Mouse (Mus musculus) neutrophil, adult 83 days (primary cell): ENCODE data around the gene Spi1. TPM values are rescaled to one million over a fixed set of nuclear protein-coding genes. Genes with fewer than 3 reads are reported as not detected.

ENCODE experiments used
- total RNA-seq, 2 experiments: library from RNA; stranded (reverse); gene quantifications; one replicate each; pipeline ENCODE4 v1.2.4; 2023

The Spi1 gene
- total RNA-seq = 100 to 1,000 TPM; 437 to 465 TPM

GRCm38 (mm10) chr2:91081775-91082695 lies at the start of gene Spi1:
Gene Spi1 (plus strand): TSS chr2:91082390.

GRCm38 (mm10) chr2:91035385-91035784 lies 46.8 kb upstream of the Spi1 start, which contains the start of gene Rapsn:
Gene Rapsn (plus strand): TSS chr2:91035620.

GRCm38 (mm10) chr2:91053934-91054382 lies 28.2 kb upstream of the Spi1 start, which contains the start of gene Psmc3:
Gene Psmc3 (plus strand): TSS chr2:91054009.

GRCm38 (mm10) chr2:91070076-91070800 lies 12.0 kb upstream of the Spi1 start, which contains the start of gene Slc39a13:
Gene Slc39a13 (minus strand): TSS chr2:91070417.

DNA sequence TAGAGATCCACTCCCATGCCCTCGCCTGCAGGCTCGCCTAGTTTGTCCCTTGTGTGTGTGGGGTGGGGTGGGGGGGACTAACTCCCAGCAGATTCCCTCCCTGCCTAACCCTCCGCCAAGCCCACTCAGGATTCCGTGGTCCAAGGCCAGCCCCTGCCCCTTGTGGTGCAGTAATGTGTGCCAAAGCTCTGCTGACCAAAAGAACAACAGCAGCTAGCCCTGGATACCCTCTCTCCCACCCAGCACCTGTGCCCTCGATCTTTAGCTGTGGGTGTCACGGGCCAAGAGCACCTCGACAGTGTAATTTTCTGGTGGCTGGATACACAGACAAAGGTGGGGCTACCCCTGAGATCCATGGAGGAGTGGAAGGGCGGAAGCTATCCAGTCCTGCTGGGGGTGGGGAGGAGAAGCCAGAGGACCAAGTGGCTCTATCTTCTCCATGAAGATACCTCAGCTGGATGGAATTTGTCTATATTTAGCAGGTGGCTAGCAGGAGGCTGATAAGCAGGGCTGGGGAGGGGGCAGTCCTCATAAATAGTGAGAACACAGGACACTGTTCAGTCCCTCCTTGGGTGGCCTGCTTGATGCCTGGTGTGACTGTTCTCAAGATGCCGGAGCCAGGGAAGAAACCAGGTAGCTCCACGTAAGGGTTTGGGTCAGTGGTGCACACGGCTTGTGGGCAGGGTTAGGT lies 35.5 kb downstream of the Spi1 start, which contains the start of gene Mybpc3:
TSS of gene Mybpc3 (plus strand) at position 560 of the 691 bp plus-strand sequence.

Other genes with a start within 250 kb of the Spi1 start
- 10 to 100 TPM; 55.4 to 56.2 TPM for gene Mtch2, start 235.2 kb upstream of the Spi1 start, total RNA-seq
- gene C1qtnf4, start 196.5 kb upstream of the Spi1 start, total RNA-seq = under 1 TPM in 1 of 2 experiments, not detected in 1; 0.26 TPM
- gene Kbtbd4, start 177.7 kb upstream of the Spi1 start, total RNA-seq = 10 to 100 TPM; 14.0 to 18.6 TPM
- gene Ndufs3, start 177.6 kb upstream of the Spi1 start, total RNA-seq = 10 to 100 TPM; 45.5 to 56.8 TPM
- 10 to 100 TPM; 47.8 to 52.2 TPM for gene Celf1, start 142.0 kb upstream of the Spi1 start, total RNA-seq
- gene Rapsn, start 46.8 kb upstream of the Spi1 start, total RNA-seq = under 1 TPM in 1 of 2 experiments, not detected in 1; 0.46 TPM
- gene Psmc3, start 28.4 kb upstream of the Spi1 start, total RNA-seq = 100 to 1,000 TPM in 1 of 2 experiments, 10 to 100 TPM in 1; 96.4 to 105 TPM
- gene Slc39a13, start 12.0 kb upstream of the Spi1 start, total RNA-seq = 10 to 100 TPM; 13.3 to 20.9 TPM
- gene Mybpc3, start 35.8 kb downstream of the Spi1 start, total RNA-seq = 1 to 10 TPM; 1.2 to 1.3 TPM
- 10 to 100 TPM; 55.0 to 72.3 TPM for gene Madd, start 101.4 kb downstream of the Spi1 start, total RNA-seq
- gene Nr1h3, start 120.4 kb downstream of the Spi1 start, total RNA-seq = 1 to 10 TPM in 1 of 2 experiments, under 1 TPM in 1; 0.75 to 1.4 TPM
- 10 to 100 TPM; 12.6 to 16.1 TPM for gene Acp2, start 120.5 kb downstream of the Spi1 start, total RNA-seq
- gene Ddb2, start 154.6 kb downstream of the Spi1 start, total RNA-seq = 10 to 100 TPM; 11.9 TPM
- under 1 TPM in 1 of 2 experiments, not detected in 1; 0.92 TPM for gene Pacsin3, start 173.6 kb downstream of the Spi1 start, total RNA-seq
- 10 to 100 TPM; 63.1 to 74.2 TPM for gene Arfgap2, start 182.6 kb downstream of the Spi1 start, total RNA-seq